Mouse (Mus musculus): ENCODE results near the gene Galnt10. TPM values are rescaled to one million over a fixed set of nuclear protein-coding genes. Genes with fewer than 3 reads are reported as not detected.

The Galnt10 gene
- polyA plus RNA-seq, 1 experiment from 2014 or later = 19.3 TPM

GRCm38 (mm10) chr11:57685689-57686454 lies 40.6 kb downstream of the Galnt10 start:
- no peaks in the 10 kb centered on the region for H3K9me3 ChIP-seq
- no peaks in the 10 kb centered on the region for H3K27me3 ChIP-seq (replicated peaks)
- H3K4me1 ChIP-seq (replicated peaks) = peaks cover 47% of the 10 kb centered on the region
- ATAC-seq = no peak
- H3K36me3 ChIP-seq = no peaks in the 10 kb centered on the region
- WGBS = 56% methylated on average over 10 of the region's 10 CpGs
- no peak overlapping the region for H3K27ac ChIP-seq
- H3K9ac ChIP-seq = no peak overlapping the region
- H3K4me2 ChIP-seq (replicated peaks) = no peak overlapping the region; the same call in 1 of the 2 replicates
- H3K4me3 ChIP-seq (replicated peaks) = no peak overlapping the region

- no peaks in the 10 kb centered on the region for H3K9me3 ChIP-seq
- H3K9ac ChIP-seq = no peak overlapping the region
- peaks cover 42% of the 10 kb centered on the region for H3K4me1 ChIP-seq (replicated peaks)
- no peaks in the 10 kb centered on the region for H3K36me3 ChIP-seq
- ATAC-seq = no peak
- no peak overlapping the region for H3K27ac ChIP-seq
- H3K27me3 ChIP-seq (replicated peaks) = no peaks in the 10 kb centered on the region
- no peak overlapping the region for H3K4me2 ChIP-seq (replicated peaks)
- WGBS = 82% methylated on average over 12 of the region's 12 CpGs
- no peak overlapping the region for H3K4me3 ChIP-seq (replicated peaks)
Measured at GRCm38 (mm10) chr11:57686797-57687196, 41.6 kb downstream of the Galnt10 start.

DNA sequence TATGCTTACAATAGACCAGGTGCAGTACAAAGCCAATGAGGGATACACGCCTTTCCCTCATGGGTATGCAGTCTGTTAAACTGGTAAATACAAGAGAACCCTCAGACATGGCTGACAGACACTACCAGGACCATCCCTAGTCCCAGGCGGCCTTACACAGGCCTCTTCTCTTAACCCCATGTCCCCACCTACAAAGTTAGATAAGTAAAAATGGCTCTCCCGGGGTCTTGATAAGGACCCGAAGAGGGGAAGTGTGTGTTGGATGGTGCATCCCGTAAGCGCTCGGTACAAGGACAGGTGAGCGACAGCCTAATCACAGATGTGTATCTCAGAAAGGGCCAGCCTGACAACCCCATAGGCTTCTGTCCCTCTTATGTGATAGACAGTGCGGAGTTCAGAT lies 42.0 kb downstream of the Galnt10 start:
- 88% methylated on average over 9 of the region's 9 CpGs for WGBS
- no peaks in the 10 kb centered on the region for H3K36me3 ChIP-seq
- H3K27me3 ChIP-seq (replicated peaks) = no peaks in the 10 kb centered on the region
- no peaks in the 10 kb centered on the region for H3K9me3 ChIP-seq
- no peak for ATAC-seq
- H3K27ac ChIP-seq = no peak overlapping the region
- no peak overlapping the region for H3K4me3 ChIP-seq (replicated peaks)
- H3K4me1 ChIP-seq (replicated peaks) = peaks cover 42% of the 10 kb centered on the region
- no peak overlapping the region for H3K9ac ChIP-seq
- H3K4me2 ChIP-seq (replicated peaks) = no peak overlapping the region

GRCm38 (mm10) chr11:57688179-57688929 lies 43.1 kb downstream of the Galnt10 start:
- H3K4me1 ChIP-seq (replicated peaks) = peaks cover 35% of the 10 kb centered on the region
- 36% methylated on average over 14 of the region's 14 CpGs for whole genome bisulfite sequencing
- no peak overlapping the region for H3K27ac ChIP-seq
- no peaks in the 10 kb centered on the region for H3K27me3 ChIP-seq (replicated peaks)
- no peak overlapping the region for H3K9ac ChIP-seq
- ATAC-seq = peak; percentile 34; the same call in 1 of the 2 replicates
- H3K4me3 ChIP-seq (replicated peaks) = no peak overlapping the region
- no peaks in the 10 kb centered on the region for H3K9me3 ChIP-seq
- no peaks in the 10 kb centered on the region for H3K36me3 ChIP-seq
- no peak overlapping the region for H3K4me2 ChIP-seq (replicated peaks)

- WGBS = 56% methylated on average over 6 of the region's 6 CpGs
- Histone ChIP-seq H3K4me2 (replicated peaks) (no peak overlapping the region), H3K4me3 (replicated peaks) (no peak overlapping the region), H3K36me3 (no peaks in the 10 kb centered on the region), H3K4me1 (replicated peaks) (peaks cover 25% of the 10 kb centered on the region), H3K9me3 (no peaks in the 10 kb centered on the region), H3K9ac (no peak overlapping the region), H3K27me3 (replicated peaks) (no peaks in the 10 kb centered on the region), H3K27ac (no peak overlapping the region)
- ATAC-seq = no peak
Measured at GRCm38 (mm10) chr11:57689811-57690210, 44.6 kb downstream of the Galnt10 start.

DNA sequence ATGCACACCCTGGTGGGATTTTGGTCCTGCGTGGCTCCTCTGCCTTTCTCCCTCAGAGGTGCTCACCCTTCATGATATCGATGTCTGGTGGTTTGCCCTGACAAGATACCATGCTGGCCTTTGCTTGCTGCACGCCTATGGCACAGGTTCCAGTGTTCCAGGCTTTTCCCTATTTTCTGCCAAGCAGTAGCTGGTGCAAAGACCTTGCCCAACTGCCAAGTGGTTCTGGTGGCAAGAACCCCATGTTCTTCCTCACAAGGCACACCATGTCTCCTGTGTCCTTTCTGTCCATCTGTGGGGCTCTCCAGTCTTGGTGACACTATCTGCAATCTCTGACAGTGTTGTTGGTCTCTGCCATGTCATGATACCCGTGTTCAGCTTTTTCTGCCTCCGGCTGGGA lies 45.6 kb downstream of the Galnt10 start:
- WGBS = 93% methylated on average over 5 of the region's 5 CpGs
- Histone ChIP-seq H3K4me2 (replicated peaks) (no peak overlapping the region), H3K9me3 (no peaks in the 10 kb centered on the region), H3K27ac (no peak overlapping the region), H3K4me1 (replicated peaks) (peaks cover 25% of the 10 kb centered on the region), H3K4me3 (replicated peaks) (no peak overlapping the region), H3K9ac (no peak overlapping the region), H3K27me3 (replicated peaks) (no peaks in the 10 kb centered on the region), H3K36me3 (no peaks in the 10 kb centered on the region)
- ATAC-seq = no peak

DNA sequence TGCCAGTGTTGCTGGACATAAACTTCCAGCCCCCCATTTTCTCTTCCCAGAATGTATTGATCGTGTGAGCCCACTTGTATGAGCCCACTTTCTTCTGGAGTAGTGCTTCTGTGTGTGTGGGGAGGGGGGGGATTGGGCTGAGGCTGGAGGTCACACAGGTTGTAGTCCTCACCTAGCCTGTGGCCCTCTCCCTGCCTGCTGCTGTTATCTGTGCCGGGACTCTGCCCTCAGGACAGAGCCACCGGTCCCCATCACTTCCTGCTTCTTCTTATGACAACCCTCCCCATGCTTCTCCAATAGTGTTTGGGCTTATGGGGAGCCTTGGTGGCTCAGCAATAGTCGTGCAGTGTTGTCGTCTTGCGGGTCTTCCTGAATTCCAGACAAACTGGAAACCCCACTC lies 46.7 kb downstream of the Galnt10 start:
- Histone ChIP-seq H3K9ac (no peak overlapping the region), H3K4me1 (replicated peaks) (peaks cover 28% of the 10 kb centered on the region), H3K4me2 (replicated peaks) (no peak overlapping the region), H3K36me3 (no peaks in the 10 kb centered on the region), H3K27ac (no peak overlapping the region), H3K27me3 (replicated peaks) (no peaks in the 10 kb centered on the region), H3K4me3 (replicated peaks) (no peak overlapping the region), H3K9me3 (no peaks in the 10 kb centered on the region)
- WGBS = 66% methylated on average over 6 of the region's 6 CpGs
- peak; percentile 37; the same call in 1 of the 2 replicates for ATAC-seq

GRCm38 (mm10) chr11:57692726-57693125 lies 47.5 kb downstream of the Galnt10 start:
- Histone ChIP-seq H3K9ac (no peak overlapping the region), H3K27ac (no peak overlapping the region), H3K36me3 (no peaks in the 10 kb centered on the region), H3K4me1 (replicated peaks) (peaks cover 24% of the 10 kb centered on the region), H3K4me2 (replicated peaks) (no peak overlapping the region), H3K9me3 (no peaks in the 10 kb centered on the region), H3K27me3 (replicated peaks) (no peaks in the 10 kb centered on the region), H3K4me3 (replicated peaks) (no peak overlapping the region)
- ATAC-seq = no peak
- 77% methylated on average over 7 of the region's 7 CpGs for WGBS

DNA sequence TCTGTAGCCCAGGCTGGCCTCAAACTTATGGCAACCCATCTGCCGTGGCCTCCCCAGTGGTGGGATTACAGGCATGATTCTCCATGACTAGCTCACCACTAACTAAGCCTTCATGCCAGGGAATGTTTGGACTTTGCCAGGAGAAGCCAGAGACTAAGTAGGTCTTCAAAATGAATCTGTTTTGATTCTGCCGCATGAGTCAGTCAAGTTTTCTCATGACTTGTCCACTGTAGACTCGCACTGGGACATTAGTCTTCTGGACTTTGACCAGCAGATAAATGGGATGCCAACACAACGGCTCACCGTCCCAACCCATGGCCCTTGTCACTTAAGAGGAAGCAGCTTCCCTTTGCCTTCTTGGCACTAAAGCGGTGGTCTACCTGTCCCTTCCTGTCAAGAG lies 49.2 kb downstream of the Galnt10 start:
- WGBS = 81% methylated on average over 6 of the region's 6 CpGs
- ATAC-seq = no peak

GRCm38 (mm10) chr11:57696207-57696676 lies 51.0 kb downstream of the Galnt10 start:
- Histone ChIP-seq H3K27ac (no peak overlapping the region), H3K9ac (no peak overlapping the region), H3K4me2 (replicated peaks) (no peak overlapping the region), H3K9me3 (no peaks in the 10 kb centered on the region), H3K4me1 (replicated peaks) (peaks cover 7% of the 10 kb centered on the region; the same call in 1 of the 2 replicates), H3K4me3 (replicated peaks) (no peak overlapping the region), H3K27me3 (replicated peaks) (no peaks in the 10 kb centered on the region), H3K36me3 (no peaks in the 10 kb centered on the region)
- 47% methylated on average over 17 of the region's 17 CpGs for WGBS
- ATAC-seq = no peak

More for the DNA sequence above, 49.2 kb downstream of the Galnt10 start:
- Histone ChIP-seq H3K4me3 (replicated peaks) (no peak overlapping the region), H3K9ac (no peak overlapping the region), H3K36me3 (no peaks in the 10 kb centered on the region), H3K27me3 (replicated peaks) (no peaks in the 10 kb centered on the region), H3K4me1 (replicated peaks) (0 out of 2 replicates have a peak, but pooled peaks cover 8% of the 10 kb centered on the region), H3K9me3 (no peaks in the 10 kb centered on the region), H3K27ac (no peak overlapping the region), H3K4me2 (replicated peaks) (no peak overlapping the region)

DNA sequence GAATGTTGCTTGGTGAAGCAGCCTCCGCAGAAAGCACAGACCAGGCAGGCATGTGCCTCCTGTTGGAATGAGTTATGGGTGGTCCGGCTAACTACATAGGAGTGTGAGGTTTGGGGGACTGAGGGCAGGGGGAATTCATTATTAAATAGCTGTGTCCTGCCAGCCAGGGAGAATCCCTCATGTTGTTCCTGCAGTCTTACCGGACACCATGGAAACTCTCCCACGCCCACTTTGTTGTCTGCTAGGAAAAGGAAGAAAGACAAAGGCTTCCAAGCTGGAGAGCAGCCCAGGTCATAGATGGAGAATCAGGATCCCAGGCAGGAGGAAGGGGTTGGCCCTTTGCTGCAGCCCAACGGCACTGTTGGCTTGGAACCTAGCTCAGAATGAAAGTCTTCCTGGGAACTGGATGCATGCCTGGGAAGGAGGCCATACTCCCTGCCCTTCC lies 51.6 kb downstream of the Galnt10 start:
- no peak overlapping the region for H3K27ac ChIP-seq
- H3K4me2 ChIP-seq (replicated peaks) = no peak overlapping the region
- peaks cover 12% of the 10 kb centered on the region; the same call in 1 of the 2 replicates for H3K4me1 ChIP-seq (replicated peaks)
- H3K9ac ChIP-seq = no peak overlapping the region
- H3K9me3 ChIP-seq = no peaks in the 10 kb centered on the region
- no peaks in the 10 kb centered on the region for H3K36me3 ChIP-seq
- 68% methylated on average over 5 of the region's 5 CpGs for WGBS
- no peak for ATAC-seq
- no peak overlapping the region for H3K4me3 ChIP-seq (replicated peaks)
- no peaks in the 10 kb centered on the region for H3K27me3 ChIP-seq (replicated peaks)

DNA sequence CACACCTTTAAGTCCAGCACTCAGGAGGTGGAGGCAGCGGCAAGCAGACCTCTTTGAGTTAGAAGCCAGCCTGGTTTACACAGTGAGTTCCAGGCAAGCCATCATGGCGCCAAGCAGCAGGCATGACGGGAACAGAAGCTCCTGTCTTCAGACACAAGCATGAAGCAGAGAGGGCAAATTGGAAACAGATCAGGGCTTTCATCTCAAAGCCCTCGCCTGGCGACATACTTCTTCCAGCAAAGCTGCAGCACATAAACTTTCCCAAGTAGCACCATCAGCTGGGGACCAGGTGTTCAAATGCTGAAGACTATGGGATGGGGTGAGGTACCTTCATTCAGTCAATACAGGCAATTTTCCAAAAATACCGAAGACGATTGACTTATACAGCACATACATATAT lies 54.9 kb downstream of the Galnt10 start:
- H3K4me1 ChIP-seq (replicated peaks) = peaks cover 12% of the 10 kb centered on the region; the same call in 1 of the 2 replicates
- 88% methylated on average over 7 of the region's 7 CpGs for WGBS
- no peaks in the 10 kb centered on the region for H3K27me3 ChIP-seq (replicated peaks)
- no peak overlapping the region for H3K4me2 ChIP-seq (replicated peaks)
- H3K9ac ChIP-seq = no peak overlapping the region
- no peak overlapping the region for H3K27ac ChIP-seq
- no peaks in the 10 kb centered on the region for H3K9me3 ChIP-seq
- no peaks in the 10 kb centered on the region; the same call in 1 of the 2 replicates for H3K36me3 ChIP-seq
- no peak for ATAC-seq
- no peak overlapping the region for H3K4me3 ChIP-seq (replicated peaks)

All from intestine, embryonic 15.5 days (tissue).